Mouse (Mus musculus): ENCODE data around the gene 4933417A18Rik.

DNA sequence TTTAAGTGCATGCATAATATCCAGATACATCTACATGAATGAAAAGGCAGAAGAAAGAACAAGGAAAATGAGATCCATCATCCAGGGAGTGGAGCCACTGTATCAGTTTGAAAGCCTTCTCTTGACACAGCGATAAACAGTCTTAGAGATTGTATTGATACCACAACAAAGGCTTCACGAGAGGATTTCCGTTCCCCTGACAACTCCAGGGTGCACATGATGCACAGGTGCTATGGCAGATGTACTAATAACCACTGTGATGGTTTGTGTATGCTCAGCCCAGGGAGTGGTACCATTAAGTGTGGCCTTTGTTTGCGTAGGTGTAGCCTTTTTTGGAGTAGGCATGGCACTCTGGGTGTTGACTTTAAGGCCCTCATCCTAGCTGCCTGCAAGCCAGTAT lies 32.7 kb downstream of the 4933417A18Rik start:
- TF ChIP-seq CTCF (IDR thresholded peaks at IDR 0.05; ENCODE audit: low read depth, low read length) (no peak), POLR2A (IDR thresholded peaks at IDR 0.05; ENCODE audit: extremely low read depth, insufficient read depth, low read length) (no peak)

Data from liver, adult 2 months (tissue).